Mouse (Mus musculus): ENCODE results near the gene Peli2. TPM values are rescaled to one million over a fixed set of nuclear protein-coding genes. Genes with fewer than 3 reads are reported as not detected.

Peli2 gene
- polyA plus RNA-seq, 1 experiment from 2014 or later: 5.9 TPM

GRCm38 (mm10) chr14:48149351-48149750, 28.7 kb downstream of the Peli2 start:
- H3K4me3 ChIP-seq (ENCODE audit: low read depth, low read length): no peak overlapping the region
- no peaks in the 10 kb centered on the region for H3K9me3 ChIP-seq (ENCODE audit: control insufficient read depth, low read length)
- H3K27ac ChIP-seq (replicated peaks): no peak overlapping the region
- WGBS: 94% methylated on average over 9 of the region's 9 CpGs
- ATAC-seq (ENCODE audit: low FRiP score, low TSS enrichment): no peak
- no peak overlapping the region for H3K4me2 ChIP-seq (replicated peaks; ENCODE audit: low read depth)
- no peak for DNase-seq (ENCODE audit: low spot score)
- TF ChIP-seq CTCF (IDR thresholded peaks at IDR 0.05; ENCODE audit: low read depth) (no peak), EP300 (optimal IDR thresholded peaks at IDR 0.05) (no peak)
- H3K27me3 ChIP-seq (ENCODE audit: control insufficient read depth, insufficient read depth, low read length): no peaks in the 10 kb centered on the region
- no peak overlapping the region for H3K9ac ChIP-seq (ENCODE audit: low read length)
- no peaks in the 10 kb centered on the region for H3K4me1 ChIP-seq (replicated peaks; ENCODE audit: control insufficient read depth, insufficient read depth)
- H3K36me3 ChIP-seq (ENCODE audit: control insufficient read depth, insufficient read depth, low read length): no peaks in the 10 kb centered on the region

GRCm38 (mm10) chr14:48150903-48151302, 30.3 kb downstream of the Peli2 start:
- WGBS: 89% methylated on average over 1 of the region's 1 CpGs
- TF ChIP-seq CTCF (IDR thresholded peaks at IDR 0.05; ENCODE audit: low read depth) (no peak), EP300 (optimal IDR thresholded peaks at IDR 0.05) (no peak)

GRCm38 (mm10) chr14:48151554-48151953, 30.9 kb downstream of the Peli2 start:
- Histone ChIP-seq H3K4me1 (replicated peaks; ENCODE audit: control insufficient read depth, insufficient read depth) (no peaks in the 10 kb centered on the region), H3K9ac (ENCODE audit: low read length) (no peak overlapping the region), H3K27ac (replicated peaks) (no peak overlapping the region), H3K4me3 (ENCODE audit: low read depth, low read length) (no peak overlapping the region), H3K4me2 (replicated peaks; ENCODE audit: low read depth) (no peak overlapping the region), H3K9me3 (ENCODE audit: control insufficient read depth, low read length) (no peaks in the 10 kb centered on the region), H3K27me3 (ENCODE audit: control insufficient read depth, insufficient read depth, low read length) (no peaks in the 10 kb centered on the region), H3K36me3 (ENCODE audit: control insufficient read depth, insufficient read depth, low read length) (no peaks in the 10 kb centered on the region)
- DNase-seq (ENCODE audit: low spot score) (no peak), ATAC-seq (ENCODE audit: low FRiP score, low TSS enrichment) (no peak)
- 76% methylated on average over 2 of the region's 2 CpGs for WGBS
- TF ChIP-seq EP300 (optimal IDR thresholded peaks at IDR 0.05) (no peak), CTCF (IDR thresholded peaks at IDR 0.05; ENCODE audit: low read depth) (no peak)

More at GRCm38 (mm10) chr14:48150903-48151302, 30.3 kb downstream of the Peli2 start:
- no peaks in the 10 kb centered on the region for H3K36me3 ChIP-seq (ENCODE audit: control insufficient read depth, insufficient read depth, low read length)
- no peaks in the 10 kb centered on the region for H3K4me1 ChIP-seq (replicated peaks; ENCODE audit: control insufficient read depth, insufficient read depth)
- DNase-seq (ENCODE audit: low spot score) (no peak), ATAC-seq (ENCODE audit: low FRiP score, low TSS enrichment) (no peak)
- no peak overlapping the region for H3K27ac ChIP-seq (replicated peaks)
- no peak overlapping the region for H3K4me3 ChIP-seq (ENCODE audit: low read depth, low read length)
- H3K27me3 ChIP-seq (ENCODE audit: control insufficient read depth, insufficient read depth, low read length): no peaks in the 10 kb centered on the region
- no peak overlapping the region for H3K4me2 ChIP-seq (replicated peaks; ENCODE audit: low read depth)
- H3K9me3 ChIP-seq (ENCODE audit: control insufficient read depth, low read length): no peaks in the 10 kb centered on the region
- H3K9ac ChIP-seq (ENCODE audit: low read length): no peak overlapping the region

- Histone ChIP-seq H3K4me2 (replicated peaks; ENCODE audit: low read depth) (no peak overlapping the region), H3K36me3 (ENCODE audit: control insufficient read depth, insufficient read depth, low read length) (no peaks in the 10 kb centered on the region), H3K4me3 (ENCODE audit: low read depth, low read length) (no peak overlapping the region), H3K27me3 (ENCODE audit: control insufficient read depth, insufficient read depth, low read length) (no peaks in the 10 kb centered on the region), H3K27ac (replicated peaks) (no peak overlapping the region), H3K9ac (ENCODE audit: low read length) (no peak overlapping the region), H3K9me3 (ENCODE audit: control insufficient read depth, low read length) (no peaks in the 10 kb centered on the region), H3K4me1 (replicated peaks; ENCODE audit: control insufficient read depth, insufficient read depth) (no peaks in the 10 kb centered on the region)
- DNase-seq (ENCODE audit: low spot score) (no peak), ATAC-seq (ENCODE audit: low FRiP score, low TSS enrichment) (no peak)
- 59% methylated on average over 2 of the region's 2 CpGs for WGBS
- no peak for TF ChIP-seq CTCF (IDR thresholded peaks at IDR 0.05; ENCODE audit: low read depth)
- no peak for TF ChIP-seq EP300 (optimal IDR thresholded peaks at IDR 0.05)
Measured at GRCm38 (mm10) chr14:48153064-48153463, 32.4 kb downstream of the Peli2 start.

DNA sequence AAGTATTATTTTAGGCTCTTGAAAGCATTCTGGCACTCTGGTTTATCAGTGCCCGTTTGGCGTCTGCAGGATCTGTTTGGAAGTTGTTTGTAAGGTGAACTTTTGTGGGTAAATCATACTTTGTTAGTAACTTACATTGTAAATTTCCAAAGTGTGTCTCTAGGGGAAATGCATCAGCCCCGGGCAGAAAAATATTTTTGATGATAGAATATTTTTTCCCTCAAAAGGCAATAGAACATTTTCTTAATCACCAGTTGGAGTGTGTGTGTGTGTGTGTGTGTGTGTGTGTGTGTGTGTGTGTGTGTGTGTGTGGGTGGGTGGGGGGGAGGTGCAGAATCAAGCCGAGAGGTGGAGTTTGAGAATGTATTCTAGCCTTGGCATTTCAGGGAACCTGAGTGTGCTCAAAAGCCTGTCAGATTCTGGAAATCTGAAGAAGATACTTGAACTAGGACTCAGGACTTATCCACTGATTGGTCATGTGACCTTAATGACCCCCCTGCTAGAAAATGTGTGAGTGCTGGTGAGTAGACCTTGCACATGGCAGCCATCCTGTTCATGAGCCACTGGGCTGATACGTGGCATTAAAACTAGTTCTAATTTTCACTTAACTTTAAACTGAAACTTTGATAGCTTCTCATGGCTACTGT, 33.4 kb downstream of the Peli2 start:
- Histone ChIP-seq H3K9ac (ENCODE audit: low read length) (no peak overlapping the region), H3K4me2 (replicated peaks; ENCODE audit: low read depth) (no peak overlapping the region), H3K4me1 (replicated peaks; ENCODE audit: control insufficient read depth, insufficient read depth) (no peaks in the 10 kb centered on the region), H3K9me3 (ENCODE audit: control insufficient read depth, low read length) (no peaks in the 10 kb centered on the region), H3K27ac (replicated peaks) (no peak overlapping the region), H3K4me3 (ENCODE audit: low read depth, low read length) (no peak overlapping the region), H3K36me3 (ENCODE audit: control insufficient read depth, insufficient read depth, low read length) (no peaks in the 10 kb centered on the region), H3K27me3 (ENCODE audit: control insufficient read depth, insufficient read depth, low read length) (no peaks in the 10 kb centered on the region)
- ATAC-seq (ENCODE audit: low FRiP score, low TSS enrichment): no peak
- TF ChIP-seq CTCF (IDR thresholded peaks at IDR 0.05; ENCODE audit: low read depth) (no peak), EP300 (optimal IDR thresholded peaks at IDR 0.05) (no peak)
- DNase-seq (ENCODE audit: low spot score): no peak
- 78% methylated on average over 5 of the region's 5 CpGs for WGBS

GRCm38 (mm10) chr14:48154641-48155040, 34.0 kb downstream of the Peli2 start:
- Histone ChIP-seq H3K4me1 (replicated peaks; ENCODE audit: control insufficient read depth, insufficient read depth) (no peaks in the 10 kb centered on the region), H3K9ac (ENCODE audit: low read length) (no peak overlapping the region), H3K4me3 (ENCODE audit: low read depth, low read length) (no peak overlapping the region), H3K27me3 (ENCODE audit: control insufficient read depth, insufficient read depth, low read length) (no peaks in the 10 kb centered on the region), H3K9me3 (ENCODE audit: control insufficient read depth, low read length) (no peaks in the 10 kb centered on the region), H3K36me3 (ENCODE audit: control insufficient read depth, insufficient read depth, low read length) (no peaks in the 10 kb centered on the region), H3K4me2 (replicated peaks; ENCODE audit: low read depth) (no peak overlapping the region), H3K27ac (replicated peaks) (peak overlapping the region; percentile 40)
- ATAC-seq (ENCODE audit: low FRiP score, low TSS enrichment): no peak
- 71% methylated on average over 8 of the region's 8 CpGs for WGBS
- TF ChIP-seq CTCF (IDR thresholded peaks at IDR 0.05; ENCODE audit: low read depth) (no peak), EP300 (optimal IDR thresholded peaks at IDR 0.05) (no peak)
- DNase-seq (ENCODE audit: low spot score): no peak

Data from stomach, postnatal 0 days (tissue).